Mouse (Mus musculus): ENCODE data around the gene Ubash3a. TPM values are rescaled to one million over a fixed set of nuclear protein-coding genes. Genes with fewer than 3 reads are reported as not detected.

The Ubash3a gene
- polyA plus RNA-seq, 1 experiment from 2014 or later, result 0.38 TPM

- Histone ChIP-seq H3K27me3 (no peaks in the 10 kb centered on the region), H3K4me2 (no peak overlapping the region)
- 77% methylated on average over 7 of the region's 7 CpGs for WGBS
Measured at GRCm38 (mm10) chr17:31223835-31224234, 16.2 kb downstream of the Ubash3a start.

DNA sequence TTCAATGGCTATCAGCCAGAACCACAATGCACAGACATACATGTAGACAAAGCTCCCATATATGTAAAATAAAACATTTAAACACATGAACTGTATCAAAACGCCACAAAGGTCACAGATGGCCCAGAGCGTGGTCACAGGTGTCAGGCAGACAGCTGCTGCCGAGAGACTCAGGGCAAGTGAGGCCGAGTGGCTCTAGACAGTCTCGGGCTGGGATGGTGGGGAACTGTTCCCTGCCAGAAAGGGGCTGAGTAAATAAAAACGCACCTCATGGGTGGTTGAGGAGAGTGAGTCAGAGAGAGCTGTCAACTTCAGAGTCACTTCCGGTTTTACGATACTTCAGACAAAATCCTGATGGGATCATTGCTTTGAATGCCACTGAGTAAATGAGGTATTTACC is 16.9 kb downstream of the Ubash3a start:
- Histone ChIP-seq H3K9me3 (no peaks in the 10 kb centered on the region), H3K4me1 (replicated peaks) (no peaks in the 10 kb centered on the region), H3K27me3 (no peaks in the 10 kb centered on the region), H3K4me3 (no peak overlapping the region), H3K4me2 (no peak overlapping the region), H3K36me3 (no peaks in the 10 kb centered on the region), H3K27ac (no peak overlapping the region), H3K9ac (no peak overlapping the region)
- WGBS, result 85% methylated on average over 8 of the region's 8 CpGs
- no peak for ATAC-seq (ENCODE audit: low FRiP score)

More at GRCm38 (mm10) chr17:31223835-31224234, 16.2 kb downstream of the Ubash3a start:
- H3K9ac ChIP-seq, result no peak overlapping the region
- H3K9me3 ChIP-seq, result no peaks in the 10 kb centered on the region
- H3K4me3 ChIP-seq, result no peak overlapping the region
- H3K36me3 ChIP-seq, result no peaks in the 10 kb centered on the region
- no peaks in the 10 kb centered on the region for H3K4me1 ChIP-seq (replicated peaks)
- no peak overlapping the region for H3K27ac ChIP-seq
- no peak for ATAC-seq (ENCODE audit: low FRiP score)

- Histone ChIP-seq H3K27me3 (no peaks in the 10 kb centered on the region), H3K4me2 (no peak overlapping the region), H3K4me1 (replicated peaks) (no peaks in the 10 kb centered on the region), H3K9me3 (no peaks in the 10 kb centered on the region), H3K4me3 (no peak overlapping the region), H3K27ac (no peak overlapping the region), H3K9ac (no peak overlapping the region), H3K36me3 (no peaks in the 10 kb centered on the region)
- whole genome bisulfite sequencing, result 69% methylated on average over 3 of the region's 3 CpGs
- ATAC-seq (ENCODE audit: low FRiP score), result no peak
Measured at GRCm38 (mm10) chr17:31226368-31226767, 18.7 kb downstream of the Ubash3a start.

GRCm38 (mm10) chr17:31226931-31227330 is 19.3 kb downstream of the Ubash3a start:
- ATAC-seq (ENCODE audit: low FRiP score), result no peak
- Histone ChIP-seq H3K9me3 (no peaks in the 10 kb centered on the region), H3K27me3 (no peaks in the 10 kb centered on the region), H3K9ac (no peak overlapping the region), H3K36me3 (no peaks in the 10 kb centered on the region), H3K4me3 (no peak overlapping the region), H3K4me2 (no peak overlapping the region), H3K27ac (no peak overlapping the region), H3K4me1 (replicated peaks) (peaks cover 4% of the 10 kb centered on the region)
- WGBS, result 86% methylated on average over 7 of the region's 7 CpGs

DNA sequence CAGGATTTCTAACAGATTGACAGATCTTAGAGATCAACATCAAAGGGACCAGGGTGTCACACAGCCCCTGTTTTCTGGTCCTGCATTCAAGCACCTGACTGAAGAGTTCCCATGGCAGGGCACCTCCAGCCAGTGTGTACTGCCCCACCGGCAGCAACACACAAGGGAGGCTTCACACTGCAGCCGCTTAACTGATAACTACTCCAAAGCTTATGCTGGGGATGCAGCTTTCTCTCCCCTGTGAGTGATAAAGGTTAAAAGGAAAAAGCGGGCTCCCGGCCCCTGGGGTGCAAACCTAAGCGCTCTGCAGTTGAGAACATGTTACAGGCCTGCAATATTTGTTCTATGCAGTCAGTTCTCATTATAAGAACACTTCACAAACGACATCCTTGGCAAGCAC is 24.1 kb downstream of the Ubash3a start:
- Histone ChIP-seq H3K4me2 (no peak overlapping the region), H3K4me3 (no peak overlapping the region), H3K9ac (no peak overlapping the region), H3K9me3 (no peaks in the 10 kb centered on the region), H3K4me1 (replicated peaks) (peaks cover 9% of the 10 kb centered on the region), H3K36me3 (no peaks in the 10 kb centered on the region), H3K27me3 (no peaks in the 10 kb centered on the region), H3K27ac (0 out of 2 replicates have a peak overlapping the region, but pooled peaks have one; percentile 8)
- WGBS, result 48% methylated on average over 6 of the region's 6 CpGs
- no peak for ATAC-seq (ENCODE audit: low FRiP score)

DNA sequence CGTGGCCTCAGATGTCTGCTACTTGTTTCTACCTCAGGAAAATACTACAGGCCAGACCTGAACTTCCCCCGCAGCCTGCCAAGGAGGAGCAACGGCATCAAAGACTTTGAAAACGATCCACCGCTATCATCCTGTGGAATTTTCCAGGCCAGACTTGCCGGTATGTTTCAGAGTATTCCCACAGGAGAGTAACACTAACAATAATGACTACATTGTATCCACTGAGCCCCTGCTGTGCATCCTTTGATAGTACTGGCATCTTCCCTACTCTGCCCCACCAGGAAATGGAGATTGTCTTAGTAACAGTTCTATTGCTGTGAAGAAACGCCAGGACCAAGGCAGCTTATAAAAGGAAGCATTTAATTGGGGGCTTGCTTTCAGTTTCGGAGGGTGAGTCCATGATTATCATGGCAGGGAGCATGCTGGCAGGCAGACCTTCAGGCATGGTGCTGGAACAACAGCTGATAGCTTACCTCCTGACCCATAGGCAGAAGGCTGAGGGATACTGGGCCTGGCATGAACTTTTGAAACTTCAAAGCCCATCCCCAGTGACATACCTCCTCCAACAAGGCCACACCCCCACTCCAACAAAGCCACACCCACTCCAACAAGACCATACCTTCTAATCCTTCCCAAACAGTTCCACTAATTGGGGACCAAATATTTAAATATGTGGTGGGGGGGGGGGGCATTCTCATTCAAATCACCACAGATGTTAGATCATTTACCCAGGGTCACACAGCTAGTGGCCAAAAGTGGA is 24.8 kb downstream of the Ubash3a start:
- Histone ChIP-seq H3K27ac (0 out of 2 replicates have a peak overlapping the region, but pooled peaks have one; percentile 8), H3K36me3 (no peaks in the 10 kb centered on the region), H3K4me2 (no peak overlapping the region), H3K4me1 (replicated peaks) (peaks cover 9% of the 10 kb centered on the region), H3K9ac (no peak overlapping the region), H3K27me3 (no peaks in the 10 kb centered on the region), H3K9me3 (no peaks in the 10 kb centered on the region), H3K4me3 (no peak overlapping the region)
- 35% methylated on average over 8 of the region's 8 CpGs for WGBS
- no peak for ATAC-seq (ENCODE audit: low FRiP score)

GRCm38 (mm10) chr17:31235915-31236314 is 28.2 kb downstream of the Ubash3a start:
- 89% methylated on average over 1 of the region's 1 CpGs for WGBS

GRCm38 (mm10) chr17:31238234-31239020 is 30.8 kb downstream of the Ubash3a start:
- Histone ChIP-seq H3K4me1 (replicated peaks) (no peaks in the 10 kb centered on the region), H3K27me3 (no peaks in the 10 kb centered on the region), H3K9me3 (no peaks in the 10 kb centered on the region), H3K4me2 (no peak overlapping the region), H3K9ac (no peak overlapping the region), H3K27ac (no peak overlapping the region), H3K36me3 (no peaks in the 10 kb centered on the region), H3K4me3 (no peak overlapping the region)
- no peak for ATAC-seq (ENCODE audit: low FRiP score)
- WGBS, result 85% methylated on average over 7 of the region's 7 CpGs

More at GRCm38 (mm10) chr17:31235915-31236314, 28.2 kb downstream of the Ubash3a start:
- Histone ChIP-seq H3K9ac (no peak overlapping the region), H3K27ac (no peak overlapping the region), H3K27me3 (no peaks in the 10 kb centered on the region), H3K9me3 (no peaks in the 10 kb centered on the region), H3K4me1 (replicated peaks) (peaks cover 9% of the 10 kb centered on the region), H3K4me2 (no peak overlapping the region), H3K36me3 (no peaks in the 10 kb centered on the region), H3K4me3 (no peak overlapping the region)
- no peak for ATAC-seq (ENCODE audit: low FRiP score)

DNA sequence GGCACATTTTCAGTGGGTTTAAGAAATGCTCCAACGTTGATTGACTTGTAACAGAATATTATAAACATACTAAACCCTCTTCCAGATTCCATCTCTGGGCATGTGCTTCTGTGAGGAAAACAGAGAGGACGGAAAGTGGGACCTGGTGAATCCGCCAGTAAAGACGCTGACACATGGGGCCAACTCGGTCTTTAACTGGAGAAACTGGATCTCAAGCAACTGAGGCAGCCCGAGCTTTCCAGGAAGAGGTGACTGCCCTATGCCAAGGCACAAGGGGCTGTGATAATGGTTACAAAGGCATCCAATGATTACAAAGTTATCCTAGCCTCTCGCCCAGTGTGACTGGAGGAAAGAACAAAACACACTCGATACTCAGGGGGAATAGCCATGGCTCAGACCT is 33.5 kb downstream of the Ubash3a start:
- no peaks in the 10 kb centered on the region for H3K4me1 ChIP-seq (replicated peaks)
- no peaks in the 10 kb centered on the region for H3K36me3 ChIP-seq
- H3K4me3 ChIP-seq, result no peak overlapping the region
- ATAC-seq (ENCODE audit: low FRiP score), result no peak
- H3K9me3 ChIP-seq, result no peaks in the 10 kb centered on the region
- no peak overlapping the region for H3K4me2 ChIP-seq
- H3K9ac ChIP-seq, result no peak overlapping the region
- WGBS, result 87% methylated on average over 8 of the region's 8 CpGs
- no peak overlapping the region for H3K27ac ChIP-seq
- no peaks in the 10 kb centered on the region for H3K27me3 ChIP-seq

DNA sequence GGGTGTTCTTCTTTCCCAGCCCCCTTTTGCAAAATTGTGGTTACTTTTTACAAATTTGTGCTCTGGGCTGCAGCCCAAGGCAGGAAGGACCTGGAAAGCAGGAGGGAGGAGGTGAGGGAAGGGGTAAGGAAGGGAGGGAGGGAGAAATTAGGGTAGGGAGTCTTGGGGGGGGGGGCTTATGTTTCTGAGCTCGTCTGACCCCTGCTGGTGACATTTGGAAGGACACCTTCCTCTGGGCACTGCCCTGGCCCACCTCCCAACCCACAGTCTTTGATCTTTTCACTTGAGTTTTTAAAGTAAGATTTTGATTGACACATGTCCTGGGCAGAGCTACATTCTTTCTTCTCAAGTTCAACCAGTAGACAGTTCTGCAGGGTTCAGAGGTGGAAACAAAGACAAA is 35.1 kb downstream of the Ubash3a start:
- H3K27ac ChIP-seq, result no peak overlapping the region
- ATAC-seq (ENCODE audit: low FRiP score), result no peak
- H3K4me1 ChIP-seq (replicated peaks), result no peaks in the 10 kb centered on the region
- 0% methylated on average over 1 of the region's 1 CpGs for WGBS
- H3K4me3 ChIP-seq, result no peak overlapping the region
- no peaks in the 10 kb centered on the region for H3K36me3 ChIP-seq
- H3K9me3 ChIP-seq, result no peaks in the 10 kb centered on the region
- H3K4me2 ChIP-seq, result no peak overlapping the region
- H3K27me3 ChIP-seq, result no peaks in the 10 kb centered on the region
- no peak overlapping the region for H3K9ac ChIP-seq

- no peak overlapping the region for H3K9ac ChIP-seq
- no peaks in the 10 kb centered on the region for H3K36me3 ChIP-seq
- H3K9me3 ChIP-seq, result no peaks in the 10 kb centered on the region
- no peak overlapping the region for H3K4me2 ChIP-seq
- ATAC-seq (ENCODE audit: low FRiP score), result no peak
- no peak overlapping the region for H3K27ac ChIP-seq
- H3K27me3 ChIP-seq, result no peaks in the 10 kb centered on the region
- no peaks in the 10 kb centered on the region for H3K4me1 ChIP-seq (replicated peaks)
- no peak overlapping the region for H3K4me3 ChIP-seq
- WGBS, result 79% methylated on average over 5 of the region's 5 CpGs
Measured at GRCm38 (mm10) chr17:31245321-31245720, 37.6 kb downstream of the Ubash3a start.

DNA sequence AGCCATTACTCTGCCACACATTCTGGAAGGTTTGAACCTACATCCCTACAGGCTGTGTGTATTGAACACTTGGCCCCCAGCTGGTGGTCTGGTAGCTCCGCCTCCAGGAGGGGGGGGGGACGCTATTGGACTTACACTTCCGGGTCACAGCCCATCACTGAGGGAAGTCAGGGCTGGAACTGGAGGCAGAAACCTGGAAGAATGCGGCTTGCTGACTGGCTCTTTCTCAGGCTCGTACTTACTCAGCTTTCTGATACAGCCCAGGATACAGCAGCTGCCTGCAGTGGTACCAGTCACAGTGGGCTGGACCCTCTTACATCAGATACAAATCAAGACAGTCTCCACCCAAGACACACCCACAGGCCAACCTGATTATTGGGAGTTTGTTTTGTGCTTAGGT is 39.5 kb downstream of the Ubash3a start:
- H3K9ac ChIP-seq, result no peak overlapping the region
- no peaks in the 10 kb centered on the region for H3K4me1 ChIP-seq (replicated peaks)
- H3K4me2 ChIP-seq, result no peak overlapping the region
- no peak overlapping the region for H3K4me3 ChIP-seq
- H3K27me3 ChIP-seq, result no peaks in the 10 kb centered on the region
- 39% methylated on average over 5 of the region's 5 CpGs for WGBS
- no peak for ATAC-seq (ENCODE audit: low FRiP score)
- no peaks in the 10 kb centered on the region for H3K9me3 ChIP-seq
- H3K27ac ChIP-seq, result no peak overlapping the region
- no peaks in the 10 kb centered on the region for H3K36me3 ChIP-seq

All from hindbrain, embryonic 13.5 days (tissue).